Mouse (Mus musculus) lung, postnatal 0 days (tissue): Measurements from ENCODE around the gene Krt36. TPM values are rescaled to one million over a fixed set of nuclear protein-coding genes. Genes with fewer than 3 reads are reported as not detected.
A peak's percentile ranks its signal among the peaks of the same experiment; 100 is the strongest.

Experiments used
- ATAC-seq: fragments of 200-750 bp; cut with Nextera tagmentation; 2 replicates; pipeline ENCODE4 v1.8.0; 2017; ENCODE audit warnings: moderate library complexity
- DNase-seq: peaks from one replicate; pipeline ENCODE4 v3.0.0-alpha.2; 2016; ENCODE audit warnings: low spot score
- H3K27ac ChIP-seq: fragments of 300-500 bp; sonication (generic); 2 replicates; pipeline ENCODE4 v1.5.1; 2014; ENCODE audit warnings: antibody characterized with exemption, mild to moderate bottlenecking, low read length, mixed read lengths
- H3K27me3 ChIP-seq: fragments of 300-500 bp; sonication (generic); replicated peaks from 2 replicates; pipeline ENCODE4 v1.6.1; 2014; ENCODE audit warnings: low read length, mixed read lengths; ENCODE audit not compliant: insufficient read depth
- H3K36me3 ChIP-seq: fragments of 300-500 bp; sonication (generic); 2 replicates; pipeline ENCODE4 v1.6.1; 2014; ENCODE audit warnings: low read length, mixed read lengths; ENCODE audit not compliant: insufficient read depth
- H3K4me1 ChIP-seq: fragments of 300-500 bp; sonication (generic); 2 replicates; pipeline ENCODE4 v1.6.1; 2014; ENCODE audit warnings: antibody characterized with exemption, low read depth, low read length, mixed read lengths; ENCODE audit not compliant: insufficient read depth
- H3K4me2 ChIP-seq: fragments of 300-500 bp; sonication (generic); replicated peaks from 2 replicates; pipeline ENCODE4 v1.6.1; 2014; ENCODE audit warnings: low read depth, mild to moderate bottlenecking, low read length, moderate library complexity, mixed read lengths
- H3K4me3 ChIP-seq: fragments of 300-500 bp; sonication (generic); 2 replicates; pipeline ENCODE4 v1.5.1; 2014; ENCODE audit warnings: low read depth, low read length
- H3K9ac ChIP-seq: fragments of 300-500 bp; sonication (generic); replicated peaks from 2 replicates; pipeline ENCODE4 v1.6.1; 2014; ENCODE audit warnings: low read depth, mild to moderate bottlenecking
- H3K9me3 ChIP-seq: fragments of 300-500 bp; sonication (generic); 2 replicates; pipeline ENCODE4 v1.6.1; 2016; ENCODE audit warnings: low read length, mixed read lengths
- CTCF ChIP-seq: IDR thresholded peaks from 2 replicates; pipeline ENCODE4 v1.5.1; 2016; ENCODE audit warnings: antibody characterized with exemption, mild to moderate bottlenecking
- EP300 ChIP-seq: IDR thresholded peaks from 2 replicates; pipeline ENCODE4 v1.6.1; 2016; ENCODE audit warnings: antibody characterized with exemption, mild to moderate bottlenecking, control low read depth
- WGBS: fragments of 180-500 bp; shearing (Covaris S2); extraction: QIAGEN DNeasy Blood & Tissue Kit; methylation state at CpG from one replicate; pipeline ENCODE4 v1.1.7; 2014; 5-methylcytosine and 5-hydroxymethylcytosine counted together
- polyA plus RNA-seq: library from polyadenylated mRNA; unstranded; fragments of >200 nt; fragmentation: Nextera tagmentation; extraction: Ambion mirVana; gene quantifications from 2 replicates; pipeline ENCODE4 v1.2.1, GENCODE M21; 2015

The Krt36 gene
- polyA plus RNA-seq, 1 experiment from 2014 or later = 0.11 TPM

DNA sequence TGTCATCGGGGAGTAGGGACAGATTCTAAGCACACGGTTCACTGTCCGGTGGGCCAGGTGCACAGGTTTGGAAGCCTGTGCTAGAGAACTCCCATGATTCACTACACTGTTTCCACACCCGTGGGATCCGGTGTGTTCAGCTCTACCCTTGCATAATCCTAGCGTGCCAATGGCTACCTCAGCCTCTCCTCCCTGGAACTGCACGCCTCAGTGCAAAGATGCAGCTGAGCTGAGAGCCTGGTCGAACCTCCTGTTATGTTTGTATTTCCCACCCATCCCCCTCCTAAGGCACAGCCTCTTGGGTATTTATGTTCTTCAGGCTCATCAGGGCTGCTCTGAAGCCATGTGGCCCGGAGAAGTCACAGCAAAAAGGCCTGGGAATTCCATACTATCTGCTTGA, 7.6 kb downstream of the Krt36 start:
- no peak overlapping the region for H3K9ac ChIP-seq
- TF ChIP-seq EP300 (no peak), CTCF (no peak)
- no peaks in the 10 kb centered on the region for H3K36me3 ChIP-seq
- ATAC-seq = peak; percentile 56; the same call in 1 of the 2 replicates
- DNase-seq = peak; percentile 10
- H3K4me1 ChIP-seq = no peaks in the 10 kb centered on the region
- WGBS = 52% methylated on average over 9 of the region's 9 CpGs
- H3K9me3 ChIP-seq = no peaks in the 10 kb centered on the region
- H3K27me3 ChIP-seq = no peaks in the 10 kb centered on the region
- no peak overlapping the region for H3K4me3 ChIP-seq
- no peak overlapping the region for H3K27ac ChIP-seq
- H3K4me2 ChIP-seq = no peak overlapping the region

DNA sequence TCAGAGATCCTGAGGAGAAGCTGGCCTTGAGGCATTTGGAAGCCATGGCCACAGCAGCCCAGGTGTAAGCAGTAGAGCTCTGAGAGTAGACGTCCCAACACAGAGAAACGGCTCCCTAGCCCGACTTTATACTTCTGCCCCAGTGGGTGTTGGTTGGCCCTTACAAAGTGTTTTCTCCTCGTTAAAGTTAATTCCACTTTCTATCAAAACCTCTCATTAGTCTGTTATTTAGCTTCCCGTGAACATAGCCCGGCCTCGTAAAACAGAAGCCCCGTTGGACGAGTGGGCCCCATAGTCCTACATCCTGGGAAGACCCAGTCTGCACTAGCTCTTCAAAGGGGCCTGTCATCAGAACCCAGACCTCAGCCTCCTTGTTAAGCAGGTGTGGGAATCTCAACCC, 9.3 kb downstream of the Krt36 start, which contains the start of gene Krt35:
Krt35 (minus strand) TSS at position 101 of the 400 bp plus-strand sequence.
- 87% methylated on average over 9 of the region's 9 CpGs for WGBS
- ATAC-seq = no peak

DNA sequence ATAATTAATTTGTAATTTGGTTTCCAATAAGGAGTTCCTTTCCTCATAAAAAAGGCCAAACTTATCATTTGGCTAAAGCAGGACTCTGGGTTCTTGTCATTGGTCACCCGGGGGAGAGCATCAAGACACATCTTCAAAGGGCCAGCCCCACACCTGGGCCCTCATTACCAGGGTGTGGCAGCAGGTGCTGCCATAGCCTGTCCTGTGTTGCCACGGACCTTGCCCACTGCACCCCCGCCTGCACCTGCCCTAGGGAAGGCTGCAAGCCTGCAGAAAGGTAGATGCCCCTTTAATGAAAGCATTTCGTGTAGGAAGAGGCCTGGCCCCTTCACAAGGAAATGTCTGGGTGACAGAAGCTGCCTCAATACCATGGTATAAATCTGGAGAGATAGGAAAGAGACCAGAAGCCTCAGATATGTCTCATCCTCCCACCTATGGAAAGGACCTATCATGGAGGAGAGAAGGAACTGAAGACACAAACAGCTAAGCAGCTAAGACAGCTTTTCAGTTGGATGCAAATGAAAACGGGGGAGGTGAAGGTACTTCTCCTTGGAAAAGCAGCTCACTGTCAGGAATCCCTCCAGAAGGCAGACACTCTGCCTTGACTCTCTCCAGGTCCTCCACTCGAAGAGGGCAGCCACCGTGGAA, 16.9 kb downstream of the Krt36 start:
- no peaks in the 10 kb centered on the region; the same call in 1 of the 2 replicates for H3K27me3 ChIP-seq
- no peak for TF ChIP-seq CTCF
- TF ChIP-seq EP300 = no peak
- no peaks in the 10 kb centered on the region for H3K9me3 ChIP-seq
- ATAC-seq = no peak
- H3K4me1 ChIP-seq = no peaks in the 10 kb centered on the region
- H3K27ac ChIP-seq = no peak overlapping the region
- H3K4me3 ChIP-seq = no peak overlapping the region
- no peak overlapping the region for H3K4me2 ChIP-seq
- H3K9ac ChIP-seq = no peak overlapping the region
- DNase-seq = no peak
- WGBS = 65% methylated on average over 7 of the region's 7 CpGs
- no peaks in the 10 kb centered on the region for H3K36me3 ChIP-seq

More for the DNA sequence above, 9.3 kb downstream of the Krt36 start, which contains the start of gene Krt35:
- Histone ChIP-seq H3K36me3 (no peaks in the 10 kb centered on the region), H3K4me1 (no peaks in the 10 kb centered on the region), H3K4me2 (no peak within 1 kb of the TSS), H3K4me3 (no peak within 1 kb of the TSS), H3K27ac (no peak within 1 kb of the TSS), H3K27me3 (no peaks in the 10 kb centered on the region), H3K9ac (no peak within 1 kb of the TSS), H3K9me3 (no peaks in the 10 kb centered on the region)
- DNase-seq = no peak
- TF ChIP-seq EP300 (no peak), CTCF (no peak)

DNA sequence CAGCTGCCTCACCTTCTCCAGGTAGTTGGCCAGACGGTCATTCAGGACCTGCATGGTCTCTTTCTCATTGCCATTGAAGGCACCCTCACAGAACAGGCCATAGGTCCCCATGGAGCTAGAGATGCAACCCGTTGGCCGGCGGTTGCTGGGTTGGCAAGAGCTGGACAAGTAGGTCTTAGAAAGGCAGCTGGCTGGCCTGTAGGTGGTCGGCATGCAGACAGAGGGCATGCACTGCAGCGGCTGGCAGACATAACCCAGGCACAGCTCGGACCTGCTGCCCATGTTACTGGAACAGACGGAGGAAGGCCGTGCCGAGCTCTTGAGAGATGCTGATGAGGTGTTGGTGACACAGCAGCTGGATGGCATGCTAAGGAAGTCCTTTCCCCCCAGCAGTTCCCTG, 17.6 kb downstream of the Krt36 start, which contains the start of gene Krt32:
Krt32 (minus strand) TSS at position 366 of the 400 bp plus-strand sequence.
- Histone ChIP-seq H3K27ac (no peak within 1 kb of the TSS), H3K36me3 (no peaks in the 10 kb centered on the region), H3K27me3 (no peaks in the 10 kb centered on the region; the same call in 1 of the 2 replicates), H3K9me3 (no peaks in the 10 kb centered on the region), H3K4me1 (no peaks in the 10 kb centered on the region), H3K4me2 (no peak within 1 kb of the TSS), H3K4me3 (no peak within 1 kb of the TSS), H3K9ac (no peak within 1 kb of the TSS)
- ATAC-seq (no peak), DNase-seq (no peak)
- 84% methylated on average over 10 of the region's 10 CpGs for WGBS
- TF ChIP-seq EP300 = no peak
- no peak for TF ChIP-seq CTCF

DNA sequence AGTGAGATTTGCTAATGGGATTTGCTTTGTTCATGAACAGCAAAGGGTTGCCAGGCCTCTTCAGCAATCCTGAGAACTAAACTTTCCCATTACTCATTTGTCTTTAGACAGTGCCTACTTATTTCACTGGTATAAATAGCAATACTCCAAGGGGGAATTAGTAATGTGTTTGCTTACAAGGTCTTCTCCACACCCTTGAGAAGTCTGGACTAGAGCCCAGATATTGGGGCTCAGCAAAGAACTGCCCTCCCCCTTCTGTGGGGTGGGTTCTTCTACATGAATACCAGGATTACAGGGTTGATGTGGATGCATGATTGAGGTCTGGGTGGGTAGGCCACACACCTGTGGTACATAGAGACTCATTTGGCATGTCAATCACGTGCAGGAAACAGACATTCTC, 31.6 kb downstream of the Krt36 start:
- TF ChIP-seq CTCF (no peak), EP300 (no peak)
- no peaks in the 10 kb centered on the region for H3K36me3 ChIP-seq
- H3K4me1 ChIP-seq = 0 out of 2 replicates have a peak, but pooled peaks cover 3% of the 10 kb centered on the region
- H3K9ac ChIP-seq = no peak overlapping the region
- ATAC-seq (no peak), DNase-seq (peak; percentile 51)
- H3K9me3 ChIP-seq = no peaks in the 10 kb centered on the region
- H3K4me3 ChIP-seq = no peak overlapping the region
- H3K27me3 ChIP-seq = no peaks in the 10 kb centered on the region
- 28% methylated on average over 1 of the region's 1 CpGs for WGBS
- H3K4me2 ChIP-seq = no peak overlapping the region
- H3K27ac ChIP-seq = no peak overlapping the region

DNA sequence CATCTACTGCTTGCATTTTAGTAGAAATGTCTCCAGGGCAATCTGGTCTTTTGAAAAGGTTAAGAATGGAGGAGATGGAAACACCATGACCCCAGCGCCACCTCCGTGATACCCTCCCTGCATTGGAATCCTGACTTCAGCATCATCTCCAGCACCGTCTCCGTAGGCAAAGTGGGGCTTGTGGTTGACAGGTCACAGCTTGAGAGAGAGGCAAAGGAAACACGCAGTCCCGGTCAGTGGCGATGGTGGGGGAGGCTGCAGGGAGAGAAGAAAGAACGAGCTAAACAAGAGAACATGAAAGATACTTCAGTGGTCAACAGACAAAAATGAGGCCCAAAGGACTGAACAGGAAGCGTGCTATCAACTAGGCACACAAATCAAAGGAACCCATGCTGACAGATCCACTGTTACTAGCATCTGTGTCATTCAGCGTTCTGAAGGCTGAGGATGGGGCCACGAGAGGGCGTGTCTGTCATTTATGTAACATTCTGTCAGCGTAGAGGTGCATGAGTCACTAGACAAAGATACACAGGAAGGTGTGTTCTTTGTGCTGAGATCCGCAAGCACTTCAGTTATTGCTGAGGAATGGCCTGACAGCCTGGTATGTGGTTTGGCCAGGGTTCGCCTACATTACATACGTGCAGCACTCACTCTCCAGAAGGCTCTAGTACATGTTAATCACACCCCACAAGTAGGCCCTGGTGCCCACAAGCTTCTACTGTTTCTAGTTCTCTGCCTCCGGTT, 38.0 kb downstream of the Krt36 start:
- Histone ChIP-seq H3K4me3 (no peak overlapping the region), H3K27me3 (no peaks in the 10 kb centered on the region), H3K9me3 (no peaks in the 10 kb centered on the region), H3K4me2 (no peak overlapping the region), H3K36me3 (no peaks in the 10 kb centered on the region), H3K27ac (peak overlapping the region; percentile 75), H3K9ac (no peak overlapping the region), H3K4me1 (no peaks in the 10 kb centered on the region; the same call in 1 of the 2 replicates)
- peak; percentile 93 for DNase-seq
- peak; percentile 92 for TF ChIP-seq EP300
- TF ChIP-seq CTCF = peak; percentile 55
- peak; percentile 98 for ATAC-seq
- 48% methylated on average over 17 of the region's 17 CpGs for WGBS
